Mouse (Mus musculus): Measurements from ENCODE around the gene Pigu.

Gene Pigu

DNA sequence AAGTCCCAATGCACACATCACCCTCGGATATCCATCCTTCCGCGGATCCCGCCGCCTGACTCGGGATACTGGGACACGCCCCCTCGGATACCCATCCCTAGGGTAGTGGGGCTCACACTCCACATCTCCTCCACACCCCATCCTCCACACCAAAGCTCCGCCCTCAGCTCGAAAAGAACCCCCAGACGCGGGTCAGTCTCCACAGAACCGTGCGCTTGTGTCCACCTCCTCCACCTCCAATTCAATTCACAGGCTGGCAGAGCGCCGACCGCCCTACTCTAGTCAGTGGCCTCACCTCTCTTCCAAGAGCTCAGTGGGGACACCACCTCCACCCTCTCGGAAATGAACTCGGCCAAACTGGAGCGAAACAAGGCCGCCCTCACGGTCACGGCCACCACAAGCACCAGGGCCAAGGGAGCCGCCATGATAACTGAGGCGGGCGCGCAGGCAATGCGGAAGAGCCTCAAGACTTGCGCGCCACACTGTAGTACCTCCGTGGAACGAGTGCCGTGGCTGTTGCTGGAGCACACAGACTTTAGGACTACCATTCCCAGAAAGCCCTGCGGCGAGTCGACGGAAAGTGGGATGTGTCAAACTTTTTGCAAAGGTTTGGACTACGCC is at the start of gene Pigu:
Gene Pigu (minus strand): TSS at position 460 of the 621 bp plus-strand sequence.
- DNase-seq (ENCODE audit: low spot score in 2 of 2) = peak; percentile 97 to 98

- no peak for DNase-seq (ENCODE audit: low spot score in 2 of 2)
Measured at GRCm38 (mm10) chr2:155404635-155405034, 47.4 kb upstream of the Pigu start.

DNA sequence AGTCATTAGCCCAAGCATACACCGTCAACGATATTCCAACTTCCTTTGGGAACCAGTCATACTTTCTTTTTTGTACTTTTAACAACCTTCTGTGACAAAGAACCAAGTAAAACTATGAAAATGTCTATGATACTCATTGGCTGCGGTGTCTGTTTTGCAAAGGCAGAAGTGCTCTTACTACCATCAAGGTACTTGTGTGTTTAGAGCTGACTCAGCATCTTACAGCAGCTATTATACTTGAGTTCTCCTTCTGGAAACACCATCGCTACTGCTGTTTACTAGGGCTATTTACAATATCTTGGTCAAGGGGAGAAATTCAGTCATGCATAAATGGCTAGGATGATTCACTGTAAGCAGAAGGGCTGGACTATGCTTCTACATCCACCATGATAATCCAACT is 44.7 kb upstream of the Pigu start:
- no peak for DNase-seq (ENCODE audit: low spot score in 2 of 2)

GRCm38 (mm10) chr2:155400276-155400675 is 43.0 kb upstream of the Pigu start:
- DNase-seq (ENCODE audit: low spot score in 2 of 2) = no peak

DNA sequence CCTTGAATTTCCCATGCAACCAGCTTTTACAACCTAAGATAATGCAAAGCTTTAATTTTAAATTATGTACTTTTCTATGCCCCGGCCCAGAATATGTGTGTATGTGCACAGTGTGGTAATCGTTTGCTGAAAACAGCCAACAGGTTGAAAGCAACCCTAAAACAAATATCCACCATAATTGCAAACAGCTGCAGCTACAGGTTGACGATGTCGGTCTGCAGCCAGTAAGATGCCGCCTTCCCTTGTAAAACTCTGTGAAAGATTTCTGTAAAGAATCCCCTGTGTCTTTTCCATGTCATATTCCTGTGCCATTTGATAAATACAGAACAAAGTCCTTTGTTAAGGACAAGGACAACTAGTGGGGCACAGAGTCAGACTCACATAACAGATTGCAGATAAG is 37.4 kb upstream of the Pigu start:
- DNase-seq (ENCODE audit: low spot score in 2 of 2) = no peak

DNA sequence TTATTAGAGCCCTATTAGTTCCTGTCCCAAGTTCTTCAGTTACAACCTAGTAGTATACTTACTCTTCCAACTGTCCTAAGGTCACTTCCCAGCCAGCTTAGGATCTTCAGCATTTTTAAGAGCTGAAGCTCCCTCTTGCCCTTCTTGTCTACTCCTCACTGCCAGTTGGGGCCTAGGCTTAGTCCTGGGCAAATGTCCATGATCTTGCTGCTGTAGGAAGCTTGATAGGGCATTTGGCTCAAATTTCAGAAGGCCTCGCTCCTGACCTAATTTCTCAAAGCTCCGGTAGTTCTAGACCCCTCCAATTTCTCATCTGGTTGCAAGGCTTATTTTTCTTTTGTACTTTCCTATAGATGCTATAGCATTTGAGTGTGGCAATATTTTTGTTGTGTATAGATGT is 31.3 kb upstream of the Pigu start:
- DNase-seq (ENCODE audit: low spot score in 2 of 2) = no peak

- DNase-seq (ENCODE audit: low spot score in 2 of 2) = no peak
Measured at GRCm38 (mm10) chr2:155387052-155387451, 29.8 kb upstream of the Pigu start.

GRCm38 (mm10) chr2:155386534-155386899 is 29.3 kb upstream of the Pigu start:
- peak; percentile 40 to 52 for DNase-seq (ENCODE audit: low spot score in 2 of 2)

GRCm38 (mm10) chr2:155385731-155386533 is 28.7 kb upstream of the Pigu start:
- DNase-seq (ENCODE audit: low spot score in 2 of 2) = no peak

GRCm38 (mm10) chr2:155385090-155385489 is 27.9 kb upstream of the Pigu start:
- peak; percentile 85 to 88 for DNase-seq (ENCODE audit: low spot score in 2 of 2)

DNA sequence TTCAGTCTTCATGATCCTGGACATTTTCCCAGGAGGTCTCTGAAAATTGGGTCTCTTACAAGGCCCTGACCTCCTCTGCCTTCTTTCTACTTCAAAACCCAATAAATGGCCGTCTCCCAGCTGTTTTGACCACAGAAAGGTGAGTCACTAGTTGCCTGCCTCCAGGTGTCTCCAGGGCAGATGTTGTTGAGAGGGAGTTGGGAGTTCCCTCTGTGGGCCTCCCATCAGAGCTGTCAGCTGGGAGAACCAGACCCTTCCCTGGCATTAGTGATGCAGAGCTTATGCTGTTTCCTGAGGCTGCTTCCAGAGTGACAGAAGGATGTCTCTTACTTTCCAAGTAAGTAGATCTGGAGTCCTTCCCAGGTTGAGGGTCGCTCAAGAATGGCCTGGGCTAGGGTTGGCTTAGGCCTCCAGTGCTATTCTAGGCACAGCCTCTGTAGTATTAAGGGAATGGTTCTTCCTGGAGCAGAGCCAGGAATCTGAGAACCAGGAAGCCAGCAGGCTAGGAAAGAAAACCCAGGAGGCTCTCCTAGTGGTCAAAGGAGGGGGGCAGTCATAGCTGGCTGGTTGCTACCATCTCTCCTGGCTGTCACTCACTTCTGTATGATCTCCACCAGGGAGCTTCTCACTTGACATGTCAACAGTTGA is 25.7 kb upstream of the Pigu start:
- DNase-seq (ENCODE audit: low spot score in 2 of 2) = peak in 1 of 2 experiments; percentile 29

GRCm38 (mm10) chr2:155382332-155382700 is 25.1 kb upstream of the Pigu start:
- no peak for DNase-seq (ENCODE audit: low spot score in 2 of 2)

DNA sequence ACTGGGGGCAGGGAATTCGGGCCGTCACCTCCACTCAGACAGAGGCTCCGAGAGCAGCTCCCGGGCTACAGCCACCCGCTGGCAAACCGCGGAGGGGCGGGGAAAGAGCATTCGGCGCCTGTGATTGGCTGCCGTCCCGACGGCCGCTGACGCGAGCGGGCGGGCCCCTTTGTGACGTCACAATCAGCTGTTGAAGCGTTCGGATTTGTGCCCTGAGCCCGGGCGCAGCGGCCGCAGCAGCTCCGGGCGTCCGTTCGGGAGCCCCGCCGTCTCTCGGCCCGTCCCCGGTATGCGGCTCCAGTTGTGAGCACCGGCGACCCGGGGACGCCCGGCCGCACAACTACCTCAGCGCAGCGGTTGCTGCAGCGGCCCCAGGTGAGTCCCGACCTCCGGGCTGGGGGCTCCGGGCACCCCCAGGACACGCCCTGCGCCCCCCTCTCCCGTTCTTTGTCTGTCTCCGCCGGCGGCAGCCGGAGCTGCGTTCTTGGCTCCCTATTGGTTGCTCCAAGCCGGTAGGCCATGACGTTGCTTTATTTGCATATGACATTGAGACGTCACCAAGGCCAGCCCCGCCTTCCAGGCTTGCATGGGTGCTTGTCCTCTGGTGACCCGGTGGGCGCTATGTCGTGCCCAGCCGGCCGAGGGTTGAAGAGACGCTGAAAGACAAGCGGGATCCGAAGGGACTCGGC is 24.6 kb upstream of the Pigu start:
- peak; percentile 97 to 98 for DNase-seq (ENCODE audit: low spot score in 2 of 2)

DNA sequence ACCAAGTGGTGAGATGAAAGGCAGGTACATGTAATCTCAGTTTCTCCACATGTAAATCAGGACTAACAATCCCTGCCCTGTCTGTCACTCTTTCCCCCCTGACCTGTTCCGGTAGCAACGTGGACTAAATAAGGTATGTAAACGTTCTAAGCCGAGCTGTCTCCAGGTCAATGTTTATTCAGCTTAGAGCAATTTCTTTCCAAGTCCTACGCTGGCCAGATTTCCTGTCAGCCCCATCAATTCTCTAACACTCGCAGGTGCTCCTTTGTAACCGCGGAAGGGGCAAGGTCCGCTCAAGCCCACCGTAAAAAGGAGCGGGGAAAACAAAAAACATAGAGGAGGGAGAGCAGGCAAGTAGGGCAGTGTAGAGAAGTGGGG is 23.8 kb upstream of the Pigu start:
- no peak for DNase-seq (ENCODE audit: low spot score in 2 of 2)

GRCm38 (mm10) chr2:155380261-155381059 is 23.2 kb upstream of the Pigu start, which contains the start of gene Trp53inp2:
Trp53inp2 (plus strand) TSS chr2:155381059.
- no peak for DNase-seq (ENCODE audit: low spot score in 2 of 2)

- DNase-seq (ENCODE audit: low spot score in 2 of 2) = no peak
Measured at GRCm38 (mm10) chr2:155376191-155376590, 19.0 kb upstream of the Pigu start.

GRCm38 (mm10) chr2:155374521-155374920 is 17.3 kb upstream of the Pigu start:
- no peak for DNase-seq (ENCODE audit: low spot score in 2 of 2)

- DNase-seq (ENCODE audit: low spot score in 2 of 2) = no peak
Measured at GRCm38 (mm10) chr2:155373886-155374285, 16.7 kb upstream of the Pigu start.

GRCm38 (mm10) chr2:155373302-155373701 is 16.1 kb upstream of the Pigu start:
- no peak for DNase-seq (ENCODE audit: low spot score in 2 of 2)

DNA sequence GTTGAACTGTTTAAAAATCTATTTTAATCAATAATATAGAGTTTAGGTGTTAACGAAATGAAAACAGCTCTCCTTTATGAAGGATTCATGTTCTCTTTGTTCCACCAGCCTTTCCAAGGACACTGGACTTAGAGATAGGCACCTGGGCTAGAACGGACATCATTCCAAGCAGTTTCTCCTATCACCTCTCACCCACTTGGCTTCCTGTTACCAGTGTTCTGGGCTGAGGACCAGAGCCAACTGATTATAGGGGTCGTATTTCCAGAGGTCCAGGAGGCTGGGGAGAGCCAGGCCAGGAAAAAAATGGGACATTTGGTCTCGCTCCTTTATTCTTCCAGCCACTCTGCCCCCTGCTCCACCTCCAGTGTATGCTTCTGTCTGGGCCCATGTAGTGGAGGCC is 15.2 kb upstream of the Pigu start:
- DNase-seq (ENCODE audit: low spot score in 2 of 2) = no peak

DNA sequence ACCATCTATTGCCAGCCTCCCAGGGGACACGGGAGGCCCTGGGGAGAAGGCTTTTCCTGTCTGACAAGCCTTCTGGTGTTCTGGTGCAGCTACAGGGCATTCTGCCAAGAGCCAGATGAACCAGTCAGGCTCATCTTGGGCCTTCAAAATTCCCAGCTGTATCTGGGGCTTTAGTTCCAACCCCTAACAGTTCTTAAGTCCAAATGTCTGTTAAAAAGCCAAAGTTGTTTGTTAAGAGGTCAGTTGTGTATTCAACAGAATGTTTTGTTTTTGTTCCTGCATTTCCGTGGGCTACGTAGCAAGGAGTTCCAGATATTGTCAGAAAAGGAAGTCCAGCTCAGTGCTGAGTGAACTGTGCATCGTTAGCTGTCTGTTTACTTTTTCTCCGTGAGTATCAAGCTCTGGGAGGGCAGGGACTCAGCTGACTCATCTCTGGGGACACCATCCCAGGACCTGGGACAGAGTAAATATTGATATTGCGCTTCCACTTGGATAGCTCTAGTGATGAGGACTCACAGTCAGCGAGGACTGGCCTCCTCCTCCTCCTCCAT is 12.2 kb upstream of the Pigu start:
- DNase-seq (ENCODE audit: low spot score in 2 of 2) = no peak
